Mouse (Mus musculus): Measurements from ENCODE around the gene Mrpl33.

GRCm38 (mm10) chr5:31627117-31627516 is 30.4 kb downstream of the Mrpl33 start:
- TF ChIP-seq CTCF (IDR thresholded peaks at IDR 0.05; ENCODE audit: extremely low read depth, insufficient read depth, low read length) (no peak), POLR2A (IDR thresholded peaks at IDR 0.05; ENCODE audit: extremely low read depth, insufficient read depth, low read length) (no peak)

Measured in cortical plate, adult 2 months (tissue).